Mouse (Mus musculus): ENCODE measurements around the gene Ms4a5. TPM values are rescaled to one million over a fixed set of nuclear protein-coding genes. Genes with fewer than 3 reads are reported as not detected.
"Not testable (repeated sequence)": the region's sequence is repeated elsewhere in the genome, so short reads cannot be mapped to it uniquely, and the experiment has no call there.

Gene Ms4a5
- not detected for polyA plus RNA-seq (2012; fragmentation: generic; extraction: Trizol)

DNA sequence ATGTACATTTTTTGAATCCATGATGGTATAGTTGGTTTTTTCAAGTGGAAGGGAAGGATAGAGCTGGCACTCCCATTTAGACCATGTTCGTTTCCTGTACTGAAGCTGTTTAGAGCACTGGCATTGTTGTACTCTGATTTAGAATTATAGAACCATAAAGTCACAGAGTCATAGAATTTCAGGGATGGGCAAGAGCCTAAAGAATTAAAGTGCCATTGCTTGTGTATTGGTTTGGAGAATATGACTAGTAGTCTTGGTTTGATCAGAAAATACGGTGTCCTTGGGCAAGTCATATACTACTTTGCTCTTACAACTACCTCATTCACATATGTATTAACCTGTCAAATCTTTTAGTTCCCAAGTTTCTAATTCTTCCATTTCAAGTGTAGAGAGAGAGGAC, at the start of gene Ms4a5:
Gene Ms4a5 (minus strand): TSS at position 101 of the 400 bp plus-strand sequence.
- H3K4me2 ChIP-seq (ENCODE audit: low read depth) = no peak within 1 kb of the TSS
- no peak within 1 kb of the TSS for H3ac ChIP-seq (ENCODE audit: control insufficient read depth, insufficient read length)
- no peaks in the 10 kb centered on the region for H3K27me3 ChIP-seq (ENCODE audit: control insufficient read depth, insufficient read depth, insufficient read length)
- no peak for TF ChIP-seq MYOG (IDR thresholded peaks at IDR 0.05; ENCODE audit: control insufficient read depth in 1 of 3, insufficient read depth in 1 of 3, insufficient read length in 2 of 3, low read depth in 2 of 3)
- no peak for TF ChIP-seq POLR2A (IDR thresholded peaks at IDR 0.05; ENCODE audit: insufficient read length, low read depth)
- TF ChIP-seq MYOD1 (IDR thresholded peaks at IDR 0.05; ENCODE audit: control insufficient read depth in 1 of 3, insufficient read length in 2 of 3, low read depth in 2 of 3) = no peak
- no peak for TF ChIP-seq CEBPB (IDR thresholded peaks at IDR 0.05; ENCODE audit: insufficient read depth, poor library complexity, severe bottlenecking)
- TF ChIP-seq USF1 (IDR thresholded peaks at IDR 0.05; ENCODE audit: low read depth) = no peak
- H3K36me3 ChIP-seq (ENCODE audit: control insufficient read depth, insufficient read depth) = no peaks in the 10 kb centered on the region
- H3K4me3 ChIP-seq = no peak within 1 kb of the TSS
- H3K79me2 ChIP-seq (ENCODE audit: control insufficient read depth, insufficient read depth) = no peaks in the 10 kb centered on the region

DNA sequence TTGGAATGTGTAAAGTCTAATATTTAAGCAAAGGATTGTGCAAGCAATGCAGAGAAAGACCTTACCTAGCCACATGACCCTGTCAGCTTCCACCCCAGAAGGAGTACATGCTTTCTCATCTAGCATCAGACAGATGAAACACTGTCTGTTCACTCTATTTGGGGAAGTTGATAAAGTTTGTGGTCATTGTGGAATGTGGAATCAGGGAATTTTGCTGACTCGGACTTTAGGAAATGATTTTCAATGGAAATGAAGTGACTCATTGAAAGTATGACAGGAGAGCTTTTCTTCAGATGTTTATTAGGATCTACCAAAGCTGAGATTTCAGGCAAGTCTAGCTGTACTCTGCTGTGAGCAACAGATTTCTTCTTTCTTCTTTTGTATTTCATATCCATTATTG, 37.5 kb upstream of the Ms4a5 start:
- Histone ChIP-seq H3K79me2 (ENCODE audit: control insufficient read depth, insufficient read depth) (no peaks in the 10 kb centered on the region), H3K4me2 (ENCODE audit: low read depth) (no peak overlapping the region), H3ac (ENCODE audit: control insufficient read depth, insufficient read length) (no peak overlapping the region), H3K4me3 (no peak overlapping the region), H3K36me3 (ENCODE audit: control insufficient read depth, insufficient read depth) (no peaks in the 10 kb centered on the region), H3K27me3 (ENCODE audit: control insufficient read depth, insufficient read depth, insufficient read length) (no peaks in the 10 kb centered on the region)
- TF ChIP-seq MYOG (IDR thresholded peaks at IDR 0.05; ENCODE audit: control insufficient read depth in 1 of 3, insufficient read depth in 1 of 3, insufficient read length in 2 of 3, low read depth in 2 of 3) (no peak), TCF3 (IDR thresholded peaks at IDR 0.05; ENCODE audit: insufficient read length, low read depth) (no peak), MAX (IDR thresholded peaks at IDR 0.05; ENCODE audit: low read depth) (no peak), CEBPB (IDR thresholded peaks at IDR 0.05; ENCODE audit: insufficient read depth, poor library complexity, severe bottlenecking) (no peak), POLR2A (IDR thresholded peaks at IDR 0.05; ENCODE audit: insufficient read length, low read depth) (no peak), MYOD1 (IDR thresholded peaks at IDR 0.05; ENCODE audit: control insufficient read depth in 1 of 3, insufficient read length in 2 of 3, low read depth in 2 of 3) (no peak), POLR2AphosphoS2 (IDR thresholded peaks at IDR 0.05; ENCODE audit: insufficient read length, low read depth) (no peak), SRF (IDR thresholded peaks at IDR 0.05; ENCODE audit: control insufficient read depth, insufficient read length, low read depth) (no peak), REST (IDR thresholded peaks at IDR 0.05; ENCODE audit: insufficient read depth, insufficient read length) (no peak), E2F4 (IDR thresholded peaks at IDR 0.05; ENCODE audit: insufficient read depth) (no peak), USF1 (IDR thresholded peaks at IDR 0.05; ENCODE audit: low read depth) (no peak)

DNA sequence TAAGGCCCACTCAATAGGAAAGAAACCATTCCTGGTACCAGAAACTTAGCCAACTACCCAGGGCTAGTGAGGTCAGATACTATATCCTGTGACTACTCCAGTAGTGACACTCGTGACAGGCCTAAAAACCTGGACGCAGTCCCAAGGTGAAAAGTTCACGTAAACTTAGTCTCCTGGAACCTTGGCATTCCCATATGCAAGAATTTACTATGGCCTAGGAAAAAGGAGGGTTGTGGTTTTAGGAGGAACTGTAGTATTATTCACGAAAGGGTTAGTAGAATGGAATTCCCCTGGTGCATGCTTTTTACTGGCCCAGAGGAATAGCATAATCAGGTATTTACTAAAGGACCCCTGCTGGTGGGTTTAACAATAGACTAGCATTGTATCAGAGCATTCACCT, 33.1 kb upstream of the Ms4a5 start:
- H3K79me2 ChIP-seq (ENCODE audit: control insufficient read depth, insufficient read depth) = no peaks in the 10 kb centered on the region
- no peak overlapping the region for H3K4me2 ChIP-seq (ENCODE audit: low read depth)
- H3K36me3 ChIP-seq (ENCODE audit: control insufficient read depth, insufficient read depth) = no peaks in the 10 kb centered on the region
- H3K27me3 ChIP-seq (ENCODE audit: control insufficient read depth, insufficient read depth, insufficient read length) = no peaks in the 10 kb centered on the region
- TF ChIP-seq MYOG (IDR thresholded peaks at IDR 0.05; ENCODE audit: control insufficient read depth in 1 of 3, insufficient read depth in 1 of 3, insufficient read length in 2 of 3, low read depth in 2 of 3) (no peak), TCF3 (IDR thresholded peaks at IDR 0.05; ENCODE audit: insufficient read length, low read depth) (no peak)
- no peak overlapping the region for H3ac ChIP-seq (ENCODE audit: control insufficient read depth, insufficient read length)
- no peak overlapping the region for H3K4me3 ChIP-seq

DNA sequence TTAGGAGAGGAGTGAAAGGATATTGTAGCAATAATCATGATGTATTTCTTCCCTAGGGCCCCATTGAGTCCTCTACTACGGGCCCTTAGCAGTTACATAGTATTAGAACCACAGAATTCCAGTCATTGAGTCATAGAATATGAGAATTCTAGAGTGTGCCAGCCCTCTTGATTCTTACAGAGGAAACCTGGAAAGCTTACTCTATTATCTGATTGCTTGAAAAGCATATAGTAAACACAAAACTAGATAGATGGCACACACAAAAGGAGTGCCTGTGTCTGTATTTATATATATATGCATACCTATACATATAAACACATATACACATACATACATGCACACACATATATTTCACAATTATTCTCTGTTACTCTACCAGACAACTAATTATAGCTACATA, 30.7 kb upstream of the Ms4a5 start, which contains the start of gene Ms4a14:
Gene Ms4a14 (minus strand): TSS at position 101 of the 400 bp plus-strand sequence.
- Histone ChIP-seq H3K36me3 (ENCODE audit: control insufficient read depth, insufficient read depth) (no peaks in the 10 kb centered on the region), H3K79me2 (ENCODE audit: control insufficient read depth, insufficient read depth) (no peaks in the 10 kb centered on the region), H3K4me3 (no peak within 1 kb of the TSS), H3ac (ENCODE audit: control insufficient read depth, insufficient read length) (no peak within 1 kb of the TSS), H3K4me2 (ENCODE audit: low read depth) (no peak within 1 kb of the TSS), H3K27me3 (ENCODE audit: control insufficient read depth, insufficient read depth, insufficient read length) (no peaks in the 10 kb centered on the region)
- TF ChIP-seq TCF3 (IDR thresholded peaks at IDR 0.05; ENCODE audit: insufficient read length, low read depth) (no peak), USF1 (IDR thresholded peaks at IDR 0.05; ENCODE audit: low read depth) (no peak), MYOG (IDR thresholded peaks at IDR 0.05; ENCODE audit: control insufficient read depth in 1 of 3, insufficient read depth in 1 of 3, insufficient read length in 2 of 3, low read depth in 2 of 3) (no peak), POLR2A (IDR thresholded peaks at IDR 0.05; ENCODE audit: insufficient read length, low read depth) (no peak), CEBPB (IDR thresholded peaks at IDR 0.05; ENCODE audit: insufficient read depth, poor library complexity, severe bottlenecking) (no peak), POLR2AphosphoS2 (IDR thresholded peaks at IDR 0.05; ENCODE audit: insufficient read length, low read depth) (no peak), REST (IDR thresholded peaks at IDR 0.05; ENCODE audit: insufficient read depth, insufficient read length) (no peak), SRF (IDR thresholded peaks at IDR 0.05; ENCODE audit: control insufficient read depth, insufficient read length, low read depth) (no peak), MYOD1 (IDR thresholded peaks at IDR 0.05; ENCODE audit: control insufficient read depth in 1 of 3, insufficient read length in 2 of 3, low read depth in 2 of 3) (no peak), TCF12 (IDR thresholded peaks at IDR 0.05; ENCODE audit: insufficient read depth, poor library complexity, severe bottlenecking) (no peak), E2F4 (IDR thresholded peaks at IDR 0.05; ENCODE audit: insufficient read depth) (no peak)

DNA sequence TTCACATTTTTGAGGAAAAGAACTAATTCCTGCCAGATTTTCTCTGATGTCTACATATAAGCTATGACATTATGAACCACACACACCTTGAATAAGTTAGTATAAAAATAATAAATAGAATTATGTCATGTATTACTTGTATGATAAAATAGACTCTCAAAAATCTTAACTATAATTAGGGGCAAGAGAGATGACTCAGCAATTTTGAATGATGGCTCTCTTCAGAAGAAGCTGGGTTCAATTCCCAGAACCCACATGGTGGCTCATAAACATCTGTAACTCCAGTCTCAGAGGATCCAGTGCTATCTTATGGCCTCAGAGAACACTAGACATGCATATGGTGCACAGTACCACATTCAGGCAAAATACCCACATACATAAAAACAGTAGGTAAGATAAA, 25.2 kb upstream of the Ms4a5 start:
- TF ChIP-seq SRF (IDR thresholded peaks at IDR 0.05; ENCODE audit: control insufficient read depth, insufficient read length, low read depth) = no peak
- Histone ChIP-seq H3ac (ENCODE audit: control insufficient read depth, insufficient read length) (no peak overlapping the region), H3K36me3 (ENCODE audit: control insufficient read depth, insufficient read depth) (no peaks in the 10 kb centered on the region), H3K4me2 (ENCODE audit: low read depth) (no peak overlapping the region), H3K79me2 (ENCODE audit: control insufficient read depth, insufficient read depth) (no peaks in the 10 kb centered on the region), H3K27me3 (ENCODE audit: control insufficient read depth, insufficient read depth, insufficient read length) (no peaks in the 10 kb centered on the region), H3K4me3 (no peak overlapping the region)

DNA sequence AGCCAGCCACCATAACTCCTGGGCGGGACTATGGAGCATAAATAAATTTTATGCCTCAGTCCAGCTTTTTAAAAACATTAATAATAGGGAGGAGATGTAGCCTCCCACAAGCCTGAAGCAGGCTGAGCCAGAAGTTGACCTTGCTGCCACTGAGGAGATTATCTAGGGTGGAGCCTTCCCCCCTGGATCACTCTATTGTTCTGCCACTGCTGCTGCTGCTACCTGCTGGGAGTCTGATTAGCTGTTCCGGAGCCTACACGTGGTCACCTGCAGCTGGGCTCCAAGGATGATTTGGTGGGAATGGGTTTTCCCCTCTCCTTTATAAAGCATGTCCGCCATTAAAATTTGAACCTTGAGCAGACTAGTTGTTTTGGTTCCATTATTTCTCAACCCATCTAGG, 15.9 kb upstream of the Ms4a5 start:
- not testable (repeated sequence) for H3K4me3 ChIP-seq; H3K27me3 ChIP-seq (ENCODE audit: control insufficient read depth, insufficient read depth, insufficient read length); H3K79me2 ChIP-seq (ENCODE audit: control insufficient read depth, insufficient read depth); H3K4me2 ChIP-seq (ENCODE audit: low read depth); H3ac ChIP-seq (ENCODE audit: control insufficient read depth, insufficient read length); H3K36me3 ChIP-seq (ENCODE audit: control insufficient read depth, insufficient read depth)

All from myocyte (in vitro differentiated cells).